Mouse (Mus musculus) lung, postnatal 0 days (tissue): ENCODE results near the gene Aurka. TPM values are rescaled to one million over a fixed set of nuclear protein-coding genes. Genes with fewer than 3 reads are reported as not detected.

Experiments used
- ATAC-seq: fragments of 200-750 bp; cut with Nextera tagmentation; 2 replicates; pipeline ENCODE4 v1.8.0; 2017; ENCODE audit warnings: moderate library complexity
- DNase-seq: peaks from one replicate; pipeline ENCODE4 v3.0.0-alpha.2; 2016; ENCODE audit warnings: low spot score
- H3K27ac ChIP-seq: fragments of 300-500 bp; sonication (generic); 2 replicates; pipeline ENCODE4 v1.5.1; 2014; ENCODE audit warnings: antibody characterized with exemption, mild to moderate bottlenecking, low read length, mixed read lengths
- H3K27me3 ChIP-seq: fragments of 300-500 bp; sonication (generic); replicated peaks from 2 replicates; pipeline ENCODE4 v1.6.1; 2014; ENCODE audit warnings: low read length, mixed read lengths; ENCODE audit not compliant: insufficient read depth
- H3K36me3 ChIP-seq: fragments of 300-500 bp; sonication (generic); 2 replicates; pipeline ENCODE4 v1.6.1; 2014; ENCODE audit warnings: low read length, mixed read lengths; ENCODE audit not compliant: insufficient read depth
- H3K4me1 ChIP-seq: fragments of 300-500 bp; sonication (generic); 2 replicates; pipeline ENCODE4 v1.6.1; 2014; ENCODE audit warnings: antibody characterized with exemption, low read depth, low read length, mixed read lengths; ENCODE audit not compliant: insufficient read depth
- H3K4me2 ChIP-seq: fragments of 300-500 bp; sonication (generic); replicated peaks from 2 replicates; pipeline ENCODE4 v1.6.1; 2014; ENCODE audit warnings: low read depth, mild to moderate bottlenecking, low read length, moderate library complexity, mixed read lengths
- H3K4me3 ChIP-seq: fragments of 300-500 bp; sonication (generic); 2 replicates; pipeline ENCODE4 v1.5.1; 2014; ENCODE audit warnings: low read depth, low read length
- H3K9ac ChIP-seq: fragments of 300-500 bp; sonication (generic); replicated peaks from 2 replicates; pipeline ENCODE4 v1.6.1; 2014; ENCODE audit warnings: low read depth, mild to moderate bottlenecking
- H3K9me3 ChIP-seq: fragments of 300-500 bp; sonication (generic); 2 replicates; pipeline ENCODE4 v1.6.1; 2016; ENCODE audit warnings: low read length, mixed read lengths
- CTCF ChIP-seq: IDR thresholded peaks from 2 replicates; pipeline ENCODE4 v1.5.1; 2016; ENCODE audit warnings: antibody characterized with exemption, mild to moderate bottlenecking
- EP300 ChIP-seq: IDR thresholded peaks from 2 replicates; pipeline ENCODE4 v1.6.1; 2016; ENCODE audit warnings: antibody characterized with exemption, mild to moderate bottlenecking, control low read depth
- WGBS: fragments of 180-500 bp; shearing (Covaris S2); extraction: QIAGEN DNeasy Blood & Tissue Kit; methylation state at CpG from one replicate; pipeline ENCODE4 v1.1.7; 2014; 5-methylcytosine and 5-hydroxymethylcytosine counted together
- polyA plus RNA-seq: library from polyadenylated mRNA; unstranded; fragments of >200 nt; fragmentation: Nextera tagmentation; extraction: Ambion mirVana; gene quantifications from 2 replicates; pipeline ENCODE4 v1.2.1, GENCODE M21; 2015

Aurka gene
- polyA plus RNA-seq, 1 experiment from 2014 or later: 6.3 TPM

GRCm38 (mm10) chr2:172376999-172377515 is 6.7 kb upstream of the Aurka start:
- Histone ChIP-seq H3K4me2 (no peak overlapping the region), H3K4me3 (no peak overlapping the region), H3K27ac (no peak overlapping the region), H3K9ac (no peak overlapping the region), H3K36me3 (peaks cover 50% of the 10 kb centered on the region), H3K9me3 (no peaks in the 10 kb centered on the region), H3K27me3 (no peaks in the 10 kb centered on the region), H3K4me1 (no peaks in the 10 kb centered on the region; the same call in 1 of the 2 replicates)
- DNase-seq: peak; percentile 72
- WGBS: 39% methylated on average over 5 of the region's 5 CpGs
- peak; percentile 76 for ATAC-seq
- TF ChIP-seq CTCF (no peak), EP300 (no peak)

GRCm38 (mm10) chr2:172376551-172376950 is 6.2 kb upstream of the Aurka start:
- no peak overlapping the region for H3K4me3 ChIP-seq
- H3K27me3 ChIP-seq: no peaks in the 10 kb centered on the region
- H3K27ac ChIP-seq: peak overlapping the region; percentile 57; the same call in 1 of the 2 replicates
- peak; percentile 44 for ATAC-seq
- TF ChIP-seq CTCF: no peak
- TF ChIP-seq EP300: no peak
- no peak overlapping the region for H3K4me2 ChIP-seq
- peaks cover 45% of the 10 kb centered on the region; the same call in 1 of the 2 replicates for H3K36me3 ChIP-seq
- H3K9me3 ChIP-seq: no peaks in the 10 kb centered on the region
- H3K4me1 ChIP-seq: peaks cover 3% of the 10 kb centered on the region; the same call in 1 of the 2 replicates
- DNase-seq: peak; percentile 52
- H3K9ac ChIP-seq: no peak overlapping the region
- WGBS: 85% methylated on average over 4 of the region's 4 CpGs

- Histone ChIP-seq H3K27me3 (no peaks in the 10 kb centered on the region), H3K4me3 (peak overlapping the region; percentile 90), H3K27ac (peak overlapping the region; percentile 79), H3K9ac (peak overlapping the region; percentile 94), H3K9me3 (no peaks in the 10 kb centered on the region), H3K4me1 (peaks cover 10% of the 10 kb centered on the region; the same call in 1 of the 2 replicates), H3K36me3 (peaks cover 17% of the 10 kb centered on the region; the same call in 1 of the 2 replicates), H3K4me2 (peak overlapping the region; percentile 91)
- TF ChIP-seq EP300: no peak
- TF ChIP-seq CTCF: no peak
- under 1% methylated on average over 11 of the region's 11 CpGs for WGBS
- ATAC-seq: no peak
- DNase-seq: peak; percentile 39
These were observed 923 bp upstream of the Aurka start for GRCm38 (mm10) chr2:172371258-172371657.

- H3K27ac ChIP-seq: no peak overlapping the region
- H3K4me3 ChIP-seq: no peak overlapping the region
- H3K4me2 ChIP-seq: no peak overlapping the region
- DNase-seq (no peak), ATAC-seq (no peak)
- WGBS: 81% methylated on average over 7 of the region's 7 CpGs
- H3K9me3 ChIP-seq: no peaks in the 10 kb centered on the region
- H3K9ac ChIP-seq: no peak overlapping the region
- no peak for TF ChIP-seq CTCF
- TF ChIP-seq EP300: no peak
- H3K4me1 ChIP-seq: no peaks in the 10 kb centered on the region
- H3K27me3 ChIP-seq: no peaks in the 10 kb centered on the region
- H3K36me3 ChIP-seq: no peaks in the 10 kb centered on the region
These were observed 7.2 kb downstream of the Aurka start for GRCm38 (mm10) chr2:172363176-172363575.

GRCm38 (mm10) chr2:172355833-172356232 is 14.5 kb downstream of the Aurka start:
- no peaks in the 10 kb centered on the region for H3K4me1 ChIP-seq
- no peak for TF ChIP-seq EP300
- TF ChIP-seq CTCF: no peak
- DNase-seq (no peak), ATAC-seq (no peak)
- H3K27me3 ChIP-seq: no peaks in the 10 kb centered on the region
- H3K4me3 ChIP-seq: no peak overlapping the region
- no peak overlapping the region for H3K9ac ChIP-seq
- H3K4me2 ChIP-seq: no peak overlapping the region
- H3K36me3 ChIP-seq: 0 out of 2 replicates have a peak, but pooled peaks cover 8% of the 10 kb centered on the region
- H3K9me3 ChIP-seq: no peaks in the 10 kb centered on the region
- 86% methylated on average over 5 of the region's 5 CpGs for WGBS
- H3K27ac ChIP-seq: no peak overlapping the region

- no peak for DNase-seq
- Histone ChIP-seq H3K4me2 (no peak overlapping the region), H3K36me3 (0 out of 2 replicates have a peak, but pooled peaks cover 8% of the 10 kb centered on the region), H3K9me3 (no peaks in the 10 kb centered on the region), H3K27me3 (no peaks in the 10 kb centered on the region), H3K4me1 (no peaks in the 10 kb centered on the region), H3K4me3 (no peak overlapping the region), H3K9ac (no peak overlapping the region), H3K27ac (no peak overlapping the region)
- TF ChIP-seq CTCF (no peak), EP300 (no peak)
- no peak for ATAC-seq
- 80% methylated on average over 9 of the region's 9 CpGs for WGBS
These were observed 15.6 kb downstream of the Aurka start for GRCm38 (mm10) chr2:172354761-172355160.
